Mouse (Mus musculus): ENCODE results near the gene Gm4201. TPM values are rescaled to one million over a fixed set of nuclear protein-coding genes. Genes with fewer than 3 reads are reported as not detected.
"Not testable (repeated sequence)": the region's sequence is repeated elsewhere in the genome, so short reads cannot be mapped to it uniquely, and the experiment has no call there.

Gene Gm4201
- polyA plus RNA-seq (2012; rRNA removed), result not detected in 2 replicates

- not testable (repeated sequence) for DNase-seq (ENCODE audit: low read depth)
These were observed at the start of gene Gm4201 for GRCm38 (mm10) chr7:22565243-22565642. TSS of gene Gm4201 (minus strand) at chr7:22565343.

- not testable (repeated sequence) for DNase-seq (ENCODE audit: low read depth)
These were observed 22.9 kb upstream of the Gm4201 start, which contains the start of gene Gm4565 for GRCm38 (mm10) chr7:22588027-22588426. TSS of gene Gm4565 (minus strand) at chr7:22588127.

GRCm38 (mm10) chr7:22534787-22535186 lies 30.4 kb downstream of the Gm4201 start, which contains the start of gene Gm8677:
TSS of gene Gm8677 (minus strand) at chr7:22534887.
- not testable (repeated sequence) for DNase-seq (ENCODE audit: low read depth)

- not testable (repeated sequence) for DNase-seq (ENCODE audit: low read depth)
These were observed 42.5 kb downstream of the Gm4201 start, which contains the start of gene Vmn1r152 for GRCm38 (mm10) chr7:22522667-22523066. TSS of gene Vmn1r152 (plus strand) at chr7:22522967.

Other genes starting within 250 kb of the Gm4201 start
- not detected in 2 replicates for gene Gm4187, start 235.6 kb downstream of the Gm4201 start, polyA plus RNA-seq (2012; rRNA removed)
- gene Gm8660, start 194.3 kb downstream of the Gm4201 start, polyA plus RNA-seq (2012; rRNA removed), result not detected in 2 replicates
- not detected in 2 replicates for gene Vmn1r148, start 151.8 kb downstream of the Gm4201 start, polyA plus RNA-seq (2012; rRNA removed)
- not detected in 2 replicates for gene Vmn1r149, start 127.1 kb downstream of the Gm4201 start, polyA plus RNA-seq (2012; rRNA removed)
- gene Gm10665, start 101.3 kb downstream of the Gm4201 start, polyA plus RNA-seq (2012; rRNA removed), result not detected in 2 replicates
- not detected in 2 replicates for gene Vmn1r151, start 65.7 kb downstream of the Gm4201 start, polyA plus RNA-seq (2012; rRNA removed)
- gene Vmn1r152, start 42.4 kb downstream of the Gm4201 start, polyA plus RNA-seq (2012; rRNA removed), result not detected in 2 replicates
- gene Gm8677, start 30.5 kb downstream of the Gm4201 start, polyA plus RNA-seq (2012; rRNA removed), result not detected in 2 replicates
- not detected in 2 replicates for gene Gm4565, start 22.8 kb upstream of the Gm4201 start, polyA plus RNA-seq (2012; rRNA removed)
- gene Vmn1r155, start 92.7 kb upstream of the Gm4201 start, polyA plus RNA-seq (2012; rRNA removed), result not detected in 2 replicates
- gene Gm8693, start 127.0 kb upstream of the Gm4201 start, polyA plus RNA-seq (2012; rRNA removed), result not detected in 2 replicates
- gene Gm4567, start 154.4 kb upstream of the Gm4201 start, polyA plus RNA-seq (2012; rRNA removed), result not detected in 2 replicates
- gene Vmn1r157, start 196.4 kb upstream of the Gm4201 start, polyA plus RNA-seq (2012; rRNA removed), result not detected in 2 replicates
- not detected in 2 replicates for gene Vmn1r158, start 225.4 kb upstream of the Gm4201 start, polyA plus RNA-seq (2012; rRNA removed)

Measured in gonadal fat pad, adult 2 months (tissue).